Mouse (Mus musculus) embryonic facial prominence, embryonic 15.5 days (tissue): Measurements from ENCODE around the gene Nrn1. TPM values are rescaled to one million over a fixed set of nuclear protein-coding genes. Genes with fewer than 3 reads are reported as not detected.

Experiments used
- ATAC-seq: fragments of 200-750 bp; cut with Nextera tagmentation; 2 replicates; pipeline ENCODE4 v1.8.0; 2017; ENCODE audit warnings: low read depth, moderate TSS enrichment; ENCODE audit not compliant: insufficient number of reproducible peaks, low FRiP score, low TSS enrichment
- H3K27ac ChIP-seq: fragments of 300-500 bp; sonication (generic); replicated peaks from 2 replicates; pipeline ENCODE4 v1.5.1; 2015; ENCODE audit warnings: mild to moderate bottlenecking, inconsistent platforms
- H3K27me3 ChIP-seq: fragments of 300-500 bp; sonication (generic); 2 replicates; pipeline ENCODE4 v1.6.1; 2015; ENCODE audit warnings: inconsistent platforms
- H3K36me3 ChIP-seq: fragments of 300-500 bp; sonication (generic); 2 replicates; pipeline ENCODE4 v1.6.1; 2015; ENCODE audit warnings: mild to moderate bottlenecking, inconsistent platforms
- H3K4me1 ChIP-seq: fragments of 300-500 bp; sonication (generic); 2 replicates; pipeline ENCODE4 v1.6.1; 2015; ENCODE audit warnings: inconsistent platforms
- H3K4me2 ChIP-seq: fragments of 300-500 bp; sonication (generic); replicated peaks from 2 replicates; pipeline ENCODE4 v1.6.1; 2015; ENCODE audit warnings: mild to moderate bottlenecking, inconsistent platforms
- H3K4me3 ChIP-seq: fragments of 300-500 bp; sonication (generic); replicated peaks from 2 replicates; pipeline ENCODE4 v1.5.1; 2015; ENCODE audit warnings: mild to moderate bottlenecking, inconsistent platforms
- H3K9ac ChIP-seq: fragments of 300-500 bp; sonication (generic); 2 replicates; pipeline ENCODE4 v1.6.1; 2015; ENCODE audit warnings: inconsistent platforms
- H3K9me3 ChIP-seq: fragments of 300-500 bp; sonication (generic); replicated peaks from 2 replicates; pipeline ENCODE4 v1.6.1; 2016; ENCODE audit warnings: inconsistent platforms
- WGBS: fragments of 180-500 bp; shearing (Covaris S2); methylation state at CpG from one replicate; pipeline ENCODE4 v1.1.7; 2015; 5-methylcytosine and 5-hydroxymethylcytosine counted together
- polyA plus RNA-seq: library from polyadenylated mRNA; unstranded; fragments of >200 nt; fragmentation: Nextera tagmentation; extraction: Ambion mirVana; gene quantifications from 2 replicates; pipeline ENCODE4 v1.2.1, GENCODE M21; 2015

The Nrn1 gene
- polyA plus RNA-seq, 1 experiment from 2014 or later = 6.5 TPM

DNA sequence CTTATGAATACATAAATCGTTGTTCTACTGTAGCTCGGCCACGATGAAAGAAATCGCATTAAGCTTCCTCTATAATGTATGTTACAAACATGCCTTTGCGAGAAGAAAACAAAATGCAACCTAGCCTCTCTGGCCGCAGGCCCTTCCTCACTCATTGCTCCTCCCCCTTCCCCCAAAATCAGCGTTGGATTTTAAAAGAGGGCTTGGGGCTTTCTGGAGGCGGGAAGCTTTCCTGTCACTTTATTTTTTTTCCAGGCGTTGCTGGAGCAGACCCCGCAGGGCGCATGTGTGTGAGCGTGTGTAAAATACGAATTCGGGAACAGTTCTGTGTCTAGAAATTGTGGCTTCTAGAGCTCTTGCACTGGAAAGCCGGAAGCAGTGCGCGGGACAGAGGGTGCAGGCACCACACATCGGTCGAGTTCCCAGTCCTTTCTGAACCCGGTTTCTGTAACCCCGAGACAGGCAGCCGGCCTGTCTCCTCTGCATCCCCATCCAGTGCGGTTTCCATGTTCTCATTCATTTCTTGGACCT, 2.9 kb downstream of the Nrn1 start:
- under 1% methylated on average over 23 of the region's 23 CpGs for WGBS
- Histone ChIP-seq H3K4me2 (peak overlapping the region; percentile 46), H3K36me3 (no peaks in the 10 kb centered on the region), H3K27me3 (peaks cover 96% of the 10 kb centered on the region), H3K9me3 (no peaks in the 10 kb centered on the region), H3K9ac (no peak overlapping the region), H3K4me1 (peaks cover 50% of the 10 kb centered on the region), H3K27ac (no peak overlapping the region), H3K4me3 (peak overlapping the region; percentile 32)
- no peak for ATAC-seq

GRCm38 (mm10) chr13:36731016-36731930, 3.7 kb downstream of the Nrn1 start:
- peak overlapping the region; percentile 32 for H3K4me3 ChIP-seq
- no peaks in the 10 kb centered on the region for H3K36me3 ChIP-seq
- H3K27ac ChIP-seq = no peak overlapping the region
- H3K9ac ChIP-seq = no peak overlapping the region
- ATAC-seq = no peak
- H3K4me2 ChIP-seq = peak overlapping the region; percentile 46
- H3K4me1 ChIP-seq = peaks cover 51% of the 10 kb centered on the region
- peaks cover 96% of the 10 kb centered on the region for H3K27me3 ChIP-seq
- no peaks in the 10 kb centered on the region for H3K9me3 ChIP-seq
- 4% methylated on average over 34 of the region's 34 CpGs for WGBS

- no peak overlapping the region for H3K4me3 ChIP-seq
- no peak overlapping the region for H3K4me2 ChIP-seq
These were observed 4.6 kb downstream of the Nrn1 start for GRCm38 (mm10) chr13:36730341-36730761.

GRCm38 (mm10) chr13:36729731-36730340, 5.1 kb downstream of the Nrn1 start:
- no peaks in the 10 kb centered on the region for H3K36me3 ChIP-seq
- H3K27me3 ChIP-seq = peaks cover 96% of the 10 kb centered on the region
- H3K27ac ChIP-seq = no peak overlapping the region
- no peak overlapping the region for H3K4me3 ChIP-seq
- 21% methylated on average over 13 of the region's 13 CpGs for WGBS
- no peak overlapping the region for H3K9ac ChIP-seq
- peaks cover 41% of the 10 kb centered on the region for H3K4me1 ChIP-seq
- H3K4me2 ChIP-seq = no peak overlapping the region
- H3K9me3 ChIP-seq = no peaks in the 10 kb centered on the region
- no peak for ATAC-seq

More at GRCm38 (mm10) chr13:36730341-36730761, 4.6 kb downstream of the Nrn1 start:
- WGBS = 16% methylated on average over 14 of the region's 14 CpGs
- Histone ChIP-seq H3K4me1 (peaks cover 43% of the 10 kb centered on the region), H3K9me3 (no peaks in the 10 kb centered on the region), H3K27ac (no peak overlapping the region), H3K36me3 (no peaks in the 10 kb centered on the region), H3K27me3 (peaks cover 96% of the 10 kb centered on the region), H3K9ac (no peak overlapping the region)
- ATAC-seq = no peak

DNA sequence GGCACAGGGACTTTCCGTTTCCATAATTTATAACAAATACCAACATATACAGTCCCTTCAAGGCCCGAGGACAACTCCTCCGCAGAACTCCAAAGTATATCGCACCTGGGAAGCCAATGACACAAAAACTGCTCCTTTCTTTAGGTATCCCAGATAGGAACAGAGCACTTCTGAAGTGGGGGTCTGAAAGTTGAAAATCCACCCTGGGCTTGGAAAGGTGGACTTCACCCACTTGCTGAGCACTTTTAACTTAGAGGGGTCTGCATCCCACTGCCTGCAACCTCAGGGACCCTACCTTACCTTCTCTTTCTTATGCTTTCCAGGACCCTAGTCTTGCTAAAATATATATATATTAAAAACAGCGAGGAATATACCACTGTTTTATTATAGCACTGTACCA, 6.4 kb downstream of the Nrn1 start:
- H3K27me3 ChIP-seq = peaks cover 96% of the 10 kb centered on the region
- H3K4me1 ChIP-seq = peaks cover 42% of the 10 kb centered on the region
- no peaks in the 10 kb centered on the region for H3K36me3 ChIP-seq
- H3K4me3 ChIP-seq = no peak overlapping the region
- no peak overlapping the region for H3K4me2 ChIP-seq
- no peak for ATAC-seq
- WGBS = 17% methylated on average over 5 of the region's 5 CpGs
- no peak overlapping the region for H3K9ac ChIP-seq
- H3K9me3 ChIP-seq = no peaks in the 10 kb centered on the region
- H3K27ac ChIP-seq = no peak overlapping the region

DNA sequence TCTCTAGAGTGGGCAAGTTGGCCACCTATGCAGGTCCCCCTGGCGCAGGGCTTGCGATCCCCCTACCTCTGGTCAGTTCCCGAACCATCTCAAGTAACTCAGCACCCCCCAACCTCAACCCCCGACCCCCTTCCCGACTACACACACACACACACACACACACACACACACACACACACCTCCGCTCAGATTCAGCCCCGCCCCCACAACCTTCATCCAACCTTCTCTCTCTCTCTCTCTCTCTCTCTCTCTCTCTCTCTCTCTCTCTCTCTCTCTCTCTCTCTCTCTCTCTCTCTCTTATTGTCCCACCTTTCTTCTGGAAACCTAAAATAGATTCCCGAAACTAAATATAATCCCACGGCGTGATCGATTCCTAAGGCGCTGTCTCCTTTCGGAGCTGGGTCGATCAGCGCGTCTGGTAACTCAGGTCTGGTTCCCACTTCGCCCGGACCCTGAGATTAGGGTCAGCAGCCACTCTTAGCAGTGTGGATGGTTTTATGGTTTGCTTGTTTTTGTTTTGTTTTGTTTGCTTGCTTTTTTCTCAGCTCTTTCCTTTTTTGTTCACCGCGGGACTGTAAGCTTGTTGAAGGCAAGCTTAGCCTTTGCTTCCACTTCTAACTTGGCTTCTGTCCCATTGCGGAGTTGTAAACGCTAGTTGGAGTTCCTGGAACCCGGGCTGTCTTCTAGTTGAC, 7.0 kb downstream of the Nrn1 start:
- H3K4me3 ChIP-seq = peak overlapping the region; percentile 32
- H3K4me2 ChIP-seq = peak overlapping the region; percentile 44; the same call in 1 of the 2 replicates
- no peak overlapping the region for H3K9ac ChIP-seq
- WGBS = 2% methylated on average over 22 of the region's 23 CpGs
- H3K9me3 ChIP-seq = no peaks in the 10 kb centered on the region
- peaks cover 96% of the 10 kb centered on the region for H3K27me3 ChIP-seq
- H3K36me3 ChIP-seq = no peaks in the 10 kb centered on the region
- peaks cover 42% of the 10 kb centered on the region for H3K4me1 ChIP-seq
- ATAC-seq = no peak
- H3K27ac ChIP-seq = no peak overlapping the region

DNA sequence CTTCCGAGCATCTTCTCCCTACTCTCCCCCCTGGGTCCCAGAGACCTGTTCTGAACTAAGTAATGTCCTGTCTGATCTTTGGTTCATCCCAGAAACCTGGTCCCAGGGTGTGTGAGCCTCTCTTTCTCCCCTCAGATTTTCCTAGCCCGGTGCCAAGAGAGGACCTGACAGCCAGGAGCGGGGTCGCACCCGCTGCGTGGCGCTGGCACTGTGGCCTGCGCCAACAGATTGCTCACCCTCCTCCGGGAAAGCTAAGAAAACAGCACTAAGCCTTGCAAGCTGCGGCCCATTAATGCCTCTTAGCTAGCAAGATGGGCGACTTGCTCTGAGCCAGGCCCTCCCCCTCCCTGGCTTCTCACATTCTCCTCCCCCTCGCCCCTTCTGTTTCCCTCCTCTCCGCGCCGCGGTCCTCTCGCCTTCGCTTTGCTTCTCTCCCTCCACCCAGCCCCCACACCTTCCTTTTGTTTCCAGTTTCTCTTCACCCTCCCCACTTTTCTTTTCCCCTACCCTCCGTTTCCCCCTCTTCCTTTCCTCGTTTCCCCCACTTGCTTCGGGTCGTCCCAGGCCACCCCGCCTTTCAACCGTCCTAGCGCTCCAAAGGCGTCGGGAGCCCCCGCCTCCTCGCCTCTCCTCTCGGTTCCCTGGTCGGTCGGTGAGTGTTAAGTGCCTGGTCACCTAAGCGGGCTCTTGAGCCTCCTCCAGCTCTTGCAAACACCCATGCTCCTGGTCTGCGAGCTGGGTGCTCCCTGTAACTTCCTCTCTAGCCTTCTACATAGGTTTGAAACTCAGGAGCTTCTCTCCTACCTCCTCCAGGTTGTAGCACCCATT, 7.8 kb downstream of the Nrn1 start:
- no peak for ATAC-seq
- Histone ChIP-seq H3K4me2 (peak overlapping the region; percentile 44), H3K36me3 (no peaks in the 10 kb centered on the region), H3K4me1 (peaks cover 40% of the 10 kb centered on the region), H3K27me3 (peaks cover 96% of the 10 kb centered on the region), H3K27ac (no peak overlapping the region), H3K9ac (no peak overlapping the region), H3K4me3 (peak overlapping the region; percentile 32), H3K9me3 (no peaks in the 10 kb centered on the region)
- WGBS = 1% methylated on average over 34 of the region's 34 CpGs

DNA sequence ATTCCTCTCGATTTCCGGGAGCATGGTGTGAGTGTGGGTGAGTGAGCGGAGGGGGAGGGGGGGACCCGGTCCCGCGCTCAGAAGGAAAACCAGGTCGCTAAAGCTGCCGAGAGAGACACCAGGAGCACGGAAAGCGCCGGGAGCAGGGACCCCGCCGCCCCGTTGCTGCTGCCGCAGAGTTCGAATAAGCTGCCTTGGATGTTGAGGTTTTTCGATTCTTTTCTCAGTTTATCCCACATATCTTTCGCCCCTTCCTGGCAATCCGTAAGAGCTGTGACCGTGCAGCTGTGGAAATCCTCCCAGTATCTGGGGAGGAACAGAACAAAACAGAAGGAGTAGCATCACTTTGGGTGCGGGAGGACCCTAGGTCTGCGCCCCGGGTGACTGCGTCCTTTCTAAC, 8.4 kb downstream of the Nrn1 start:
- Histone ChIP-seq H3K9me3 (no peaks in the 10 kb centered on the region), H3K27me3 (peaks cover 96% of the 10 kb centered on the region), H3K9ac (no peak overlapping the region), H3K4me1 (peaks cover 34% of the 10 kb centered on the region), H3K4me3 (peak overlapping the region; percentile 32), H3K36me3 (no peaks in the 10 kb centered on the region), H3K27ac (no peak overlapping the region), H3K4me2 (peak overlapping the region; percentile 44)
- ATAC-seq = no peak
- 5% methylated on average over 24 of the region's 24 CpGs for WGBS

GRCm38 (mm10) chr13:36725881-36726280, 9.1 kb downstream of the Nrn1 start:
- peaks cover 96% of the 10 kb centered on the region for H3K27me3 ChIP-seq
- no peak overlapping the region for H3K27ac ChIP-seq
- no peak overlapping the region for H3K9ac ChIP-seq
- H3K4me3 ChIP-seq = no peak overlapping the region
- WGBS = 9% methylated on average over 8 of the region's 8 CpGs
- H3K36me3 ChIP-seq = no peaks in the 10 kb centered on the region
- no peak for ATAC-seq
- H3K4me1 ChIP-seq = peaks cover 27% of the 10 kb centered on the region
- H3K9me3 ChIP-seq = no peaks in the 10 kb centered on the region
- H3K4me2 ChIP-seq = no peak overlapping the region

DNA sequence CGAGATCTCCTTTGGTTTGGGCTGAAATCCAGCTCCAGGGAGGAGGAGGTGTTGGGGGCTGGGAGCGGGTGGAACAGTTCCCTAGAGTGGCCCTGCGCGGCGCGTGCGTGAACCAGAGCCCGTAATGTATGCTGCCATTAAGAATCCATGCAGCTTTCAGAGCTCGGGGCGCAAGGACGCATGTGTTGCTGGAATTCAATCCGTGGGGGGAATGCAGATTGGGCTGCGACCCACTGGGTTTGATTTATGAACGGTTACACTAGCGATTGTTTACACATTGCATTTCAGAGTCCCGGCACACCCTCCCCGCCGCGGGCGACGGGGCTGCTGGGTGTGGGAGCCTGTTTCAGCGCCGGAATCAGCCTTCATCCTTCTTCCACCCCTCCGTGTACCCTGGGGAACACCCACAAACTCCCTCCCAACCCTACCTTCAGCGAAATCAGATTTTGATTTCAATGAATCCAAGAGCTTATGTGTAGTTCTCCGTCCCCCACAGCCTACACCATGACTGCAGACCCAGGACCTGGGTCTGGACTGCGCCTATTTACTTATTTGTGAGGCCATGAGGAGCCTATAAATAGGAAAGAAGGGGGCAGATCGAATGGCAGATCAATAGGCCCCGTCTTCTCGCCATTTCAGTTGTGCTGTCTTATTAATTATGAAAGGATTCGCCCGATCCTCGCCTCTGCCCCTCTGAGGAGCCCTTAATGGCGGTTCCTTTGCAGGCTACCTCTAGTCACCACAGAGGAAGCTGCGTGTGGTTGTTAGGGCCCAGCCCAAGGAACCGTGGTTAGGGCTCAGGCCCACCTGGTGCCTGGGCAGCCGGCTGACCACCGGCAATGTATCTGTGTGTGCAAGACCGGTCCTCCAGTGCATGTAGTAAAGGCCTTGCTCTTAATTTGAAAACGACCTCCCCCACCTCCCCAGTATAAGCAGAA, 10.1 kb downstream of the Nrn1 start:
- H3K9me3 ChIP-seq = no peaks in the 10 kb centered on the region
- 2% methylated on average over 40 of the region's 40 CpGs for WGBS
- H3K27ac ChIP-seq = no peak overlapping the region
- no peak for ATAC-seq
- H3K4me3 ChIP-seq = peak overlapping the region; percentile 29
- H3K4me1 ChIP-seq = peaks cover 27% of the 10 kb centered on the region
- peaks cover 94% of the 10 kb centered on the region for H3K27me3 ChIP-seq
- H3K36me3 ChIP-seq = no peaks in the 10 kb centered on the region
- H3K9ac ChIP-seq = no peak overlapping the region
- peak overlapping the region; percentile 35 for H3K4me2 ChIP-seq
